In the genomic region with DNA sequence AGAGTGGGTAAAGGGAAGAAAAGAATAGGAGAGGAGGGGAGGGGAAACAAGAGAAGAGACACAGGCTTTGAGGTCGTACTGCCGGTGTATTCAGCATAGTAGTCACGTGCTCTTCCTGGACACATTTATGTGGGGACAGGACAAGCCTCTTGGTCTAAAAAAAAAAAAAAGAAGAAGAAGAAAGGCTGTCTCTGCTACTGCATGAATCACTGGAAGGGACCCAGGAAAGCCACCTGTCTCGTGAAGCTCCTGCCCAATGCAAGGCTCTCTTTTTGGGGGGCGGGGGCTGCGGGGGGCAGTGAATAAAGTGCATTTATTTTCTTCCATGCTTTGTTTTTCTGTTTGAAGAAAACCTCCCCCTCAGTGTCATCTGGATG, we compare ENCODE assay signal across 10 mouse cellular contexts.
DNase-seq lines count a peak whose midpoint lies in the region; ATAC-seq lines count a peak whose summit lies in the region.
"Had no signal": no experiment of that assay in that cellular context is flagged by ENCODE, and none has a peak within 500 bp of the region (broad histone marks: within the 10 kb centered on the region; RNA-seq: fewer than 3 reads in every experiment).

No protein-coding gene starts in this region.

- no peak for ATAC-seq in lung, embryonic 15.5 days (ENCODE audit: borderline replicate concordance, extremely low read depth, low FRiP score, low TSS enrichment)
- no peak for ATAC-seq in intestine, embryonic 15.5 days
- no peak for ATAC-seq in stomach, embryonic 15.5 days (ENCODE audit: insufficient read depth, low FRiP score, low read depth)

- H3K36me3 ChIP-seq in lung, embryonic 15.5 days = no peaks in the 10 kb centered on the region
- no peaks in the 10 kb centered on the region for H3K36me3 ChIP-seq in intestine, embryonic 15.5 days
- H3K36me3 ChIP-seq in stomach, embryonic 15.5 days = no peaks in the 10 kb centered on the region

- no peak overlapping the region for H3K9ac ChIP-seq in lung, embryonic 15.5 days
- H3K9ac ChIP-seq in intestine, embryonic 15.5 days = no peak overlapping the region
- no peak overlapping the region for H3K9ac ChIP-seq in stomach, embryonic 15.5 days

- peaks cover 17% of the 10 kb centered on the region for H3K4me1 ChIP-seq in lung, embryonic 15.5 days
- 0 out of 2 replicates have a peak, but pooled peaks cover 3% of the 10 kb centered on the region for H3K4me1 ChIP-seq in intestine, embryonic 15.5 days (replicated peaks)
- H3K4me1 ChIP-seq in stomach, embryonic 15.5 days = peaks cover 5% of the 10 kb centered on the region; the same call in 1 of the 2 replicates

- peak overlapping the region; percentile 55 for H3K4me2 ChIP-seq in lung, embryonic 15.5 days
- peak overlapping the region; percentile 54 for H3K4me2 ChIP-seq in intestine, embryonic 15.5 days (replicated peaks)
- H3K4me2 ChIP-seq in stomach, embryonic 15.5 days = peak overlapping the region; percentile 38

- H3K27me3 ChIP-seq in lung, embryonic 15.5 days = peaks cover 22% of the 10 kb centered on the region
- H3K27me3 ChIP-seq in intestine, embryonic 15.5 days (replicated peaks) = no peaks in the 10 kb centered on the region
- H3K27me3 ChIP-seq in stomach, embryonic 15.5 days (replicated peaks) = peaks cover 4% of the 10 kb centered on the region; the same call in 1 of the 2 replicates

- peak overlapping the region; percentile 24 for H3K4me3 ChIP-seq in lung, embryonic 15.5 days
- peak overlapping the region; percentile 19 for H3K4me3 ChIP-seq in intestine, embryonic 15.5 days (replicated peaks)
- H3K4me3 ChIP-seq in stomach, embryonic 15.5 days (replicated peaks) = no peak overlapping the region

- H3K27ac ChIP-seq in lung, embryonic 15.5 days = no peak overlapping the region
- no peak overlapping the region for H3K27ac ChIP-seq in intestine, embryonic 15.5 days
- H3K27ac ChIP-seq in stomach, embryonic 15.5 days = no peak overlapping the region

- WGBS in lung, embryonic 15.5 days = 35% methylated on average over 6 of the region's 6 CpGs
- WGBS in intestine, embryonic 15.5 days = 41% methylated on average over 6 of the region's 6 CpGs
- WGBS in stomach, embryonic 15.5 days = 52% methylated on average over 6 of the region's 6 CpGs

- DNase-seq in cerebellum, adult 11 months = peak; percentile 29
- DNase-seq in cerebellum, postnatal 4 days (ENCODE audit: low spot score in 2 of 2) = no peak
- no peak for DNase-seq in lung, postnatal 4 days
- DNase-seq in spleen, adult 18-20 months = no peak
- no peak for DNase-seq in spleen, adult 12 weeks (ENCODE audit: low spot score)
- DNase-seq: kidney, postnatal 36 days; thymus, adult 18-20 months had no signal

- no peaks in the 10 kb centered on the region for H3K9me3 ChIP-seq in lung, embryonic 15.5 days
- no peaks in the 10 kb centered on the region for H3K9me3 ChIP-seq in intestine, embryonic 15.5 days
- H3K9me3 ChIP-seq in stomach, embryonic 15.5 days = no peaks in the 10 kb centered on the region
